Mouse (Mus musculus): ENCODE measurements around the gene Daglb.

The Daglb gene

GRCm38 (mm10) chr5:143464100-143464756 is at the start of gene Daglb:
Gene Daglb (plus strand): TSS chr5:143464584.
- peak; percentile 89 to 93 for DNase-seq

GRCm38 (mm10) chr5:143421484-143421883 is 42.9 kb upstream of the Daglb start:
- DNase-seq, result no peak

GRCm38 (mm10) chr5:143422990-143423389 is 41.4 kb upstream of the Daglb start:
- no peak for DNase-seq

- peak; percentile 55 to 66 for DNase-seq
These were observed 40.4 kb upstream of the Daglb start for GRCm38 (mm10) chr5:143423899-143424519.

- DNase-seq, result peak; percentile 53 to 58
These were observed 30.0 kb upstream of the Daglb start for GRCm38 (mm10) chr5:143434421-143434820.

GRCm38 (mm10) chr5:143441298-143441697 is 23.1 kb upstream of the Daglb start:
- no peak for DNase-seq

GRCm38 (mm10) chr5:143441753-143442152 is 22.6 kb upstream of the Daglb start:
- DNase-seq, result no peak

- DNase-seq, result no peak
These were observed 713 bp upstream of the Daglb start for GRCm38 (mm10) chr5:143463671-143464070.

GRCm38 (mm10) chr5:143464757-143465118 is 354 bp downstream of the Daglb start:
- no peak for DNase-seq

- peak in 1 of 2 experiments; percentile 22 for DNase-seq
These were observed 1.0 kb downstream of the Daglb start for GRCm38 (mm10) chr5:143465156-143466085.

GRCm38 (mm10) chr5:143466891-143467669 is 2.7 kb downstream of the Daglb start:
- DNase-seq, result no peak

- DNase-seq, result no peak
These were observed 3.5 kb downstream of the Daglb start for GRCm38 (mm10) chr5:143467931-143468330.

- DNase-seq, result no peak
These were observed 5.2 kb downstream of the Daglb start for GRCm38 (mm10) chr5:143469628-143470027.

- DNase-seq, result peak; percentile 77 to 80
These were observed 6.2 kb downstream of the Daglb start for GRCm38 (mm10) chr5:143470421-143471164.

GRCm38 (mm10) chr5:143471165-143471546 is 6.8 kb downstream of the Daglb start:
- DNase-seq, result no peak

GRCm38 (mm10) chr5:143471953-143472618 is 7.7 kb downstream of the Daglb start:
- peak in 1 of 2 experiments; percentile 0 for DNase-seq

- DNase-seq, result no peak
These were observed 10.9 kb downstream of the Daglb start for GRCm38 (mm10) chr5:143475153-143475844.

GRCm38 (mm10) chr5:143476013-143476412 is 11.6 kb downstream of the Daglb start:
- DNase-seq, result no peak

- DNase-seq, result no peak
These were observed 13.5 kb downstream of the Daglb start for GRCm38 (mm10) chr5:143477901-143478300.

- no peak for DNase-seq
These were observed 20.6 kb downstream of the Daglb start for GRCm38 (mm10) chr5:143484955-143485354.

GRCm38 (mm10) chr5:143487193-143487592 is 22.8 kb downstream of the Daglb start:
- no peak for DNase-seq
